Mouse (Mus musculus): Measurements from ENCODE around the gene Stx6. TPM values are rescaled to one million over a fixed set of nuclear protein-coding genes. Genes with fewer than 3 reads are reported as not detected.

The Stx6 gene
- polyA plus RNA-seq, 1 experiment = 115 TPM

DNA sequence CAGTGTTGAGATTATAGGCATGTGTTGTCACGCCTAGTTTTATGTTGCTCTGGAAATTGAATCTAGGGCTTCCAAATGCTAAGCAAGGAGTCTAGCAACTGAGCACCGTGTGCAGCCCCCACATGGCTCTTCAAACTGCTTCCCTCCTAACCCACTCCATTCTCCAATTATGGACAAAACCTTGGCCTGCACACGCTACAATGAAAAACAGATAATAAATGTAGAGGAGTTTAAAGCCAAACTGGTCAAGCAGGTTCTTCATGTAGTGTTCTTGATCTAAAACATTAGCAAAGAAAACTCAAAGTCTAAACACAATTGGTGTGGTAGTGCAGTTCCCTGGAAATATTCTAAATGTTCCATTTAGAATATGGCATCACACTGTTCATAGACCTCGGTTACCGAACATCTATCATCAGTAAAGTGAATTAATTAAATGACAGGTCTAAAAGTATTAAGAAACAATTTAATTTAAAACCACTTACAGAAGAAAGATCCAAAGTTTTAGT, 31.0 kb upstream of the Stx6 start:
- no peak for TF ChIP-seq CTCF (IDR thresholded peaks at IDR 0.05; ENCODE audit: borderline replicate concordance, extremely low read depth, insufficient read depth, insufficient read length)
- TF ChIP-seq POLR2A (IDR thresholded peaks at IDR 0.05; ENCODE audit: borderline replicate concordance, extremely low read depth, insufficient read depth, insufficient read length, poor library complexity, severe bottlenecking) = no peak
- no peak for DNase-seq (ENCODE audit: low read depth)

DNA sequence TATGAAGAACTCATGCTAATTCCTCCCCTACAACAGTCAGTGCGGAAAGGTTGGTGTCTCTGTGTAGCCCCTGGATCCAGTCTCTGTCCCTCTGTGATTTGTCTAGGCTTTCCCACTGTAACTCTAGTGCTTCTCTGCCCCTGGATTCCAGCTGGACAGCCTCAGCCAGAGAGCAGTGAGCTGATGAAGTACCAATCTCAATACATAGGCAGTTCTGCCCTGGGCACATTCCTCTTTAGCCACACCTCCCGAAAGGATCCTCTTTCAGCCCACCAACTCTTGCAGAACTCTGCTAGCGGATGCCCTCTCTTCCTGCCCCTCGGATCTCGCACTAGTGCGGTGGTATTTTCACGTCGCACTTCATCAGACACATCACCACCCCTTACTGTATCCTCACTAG, 23.6 kb upstream of the Stx6 start:
- no peak for TF ChIP-seq POLR2A (IDR thresholded peaks at IDR 0.05; ENCODE audit: borderline replicate concordance, extremely low read depth, insufficient read depth, insufficient read length, poor library complexity, severe bottlenecking)
- TF ChIP-seq CTCF (IDR thresholded peaks at IDR 0.05; ENCODE audit: borderline replicate concordance, extremely low read depth, insufficient read depth, insufficient read length) = no peak
- DNase-seq (ENCODE audit: low read depth) = no peak

DNA sequence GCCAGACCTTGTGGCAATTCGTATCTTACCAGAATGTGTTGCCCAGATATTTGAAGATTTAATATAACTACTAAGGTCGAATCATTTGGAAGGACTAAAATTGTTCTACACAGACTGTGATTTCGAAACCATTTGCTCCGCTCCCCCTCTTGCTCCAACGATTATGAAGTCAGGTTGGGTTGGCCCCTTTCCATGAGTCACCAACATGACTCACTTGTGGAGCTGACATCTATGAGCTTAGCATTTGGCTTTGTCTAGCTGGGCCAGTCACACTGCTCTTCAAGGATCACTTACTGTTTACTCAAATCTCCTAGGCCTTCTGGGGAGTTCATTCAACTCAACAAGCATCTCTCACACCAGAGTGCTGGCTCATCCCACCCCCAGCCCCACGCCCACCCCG, 19.7 kb upstream of the Stx6 start:
- no peak for DNase-seq (ENCODE audit: low read depth)
- no peak for TF ChIP-seq CTCF (IDR thresholded peaks at IDR 0.05; ENCODE audit: borderline replicate concordance, extremely low read depth, insufficient read depth, insufficient read length)
- no peak for TF ChIP-seq POLR2A (IDR thresholded peaks at IDR 0.05; ENCODE audit: borderline replicate concordance, extremely low read depth, insufficient read depth, insufficient read length, poor library complexity, severe bottlenecking)

DNA sequence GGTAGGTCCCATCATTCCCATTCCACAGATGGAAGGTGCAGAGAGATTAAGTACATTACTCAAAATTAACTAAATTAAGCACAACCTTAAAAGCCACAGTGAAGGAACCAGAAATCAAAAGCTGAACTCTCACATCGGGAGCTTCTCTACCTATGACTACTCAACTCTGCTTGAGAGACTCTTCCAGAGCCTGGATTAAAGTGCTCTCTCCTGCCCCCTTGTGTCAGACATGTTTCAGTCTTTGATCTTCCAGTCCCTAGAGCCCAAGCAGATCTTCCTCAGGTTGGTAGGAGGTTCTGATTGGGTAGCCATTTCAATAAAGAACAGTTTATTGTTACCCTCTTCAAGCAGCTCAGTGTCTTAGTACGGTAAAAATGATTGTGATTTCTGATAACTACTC, 18.4 kb upstream of the Stx6 start:
- TF ChIP-seq POLR2A (IDR thresholded peaks at IDR 0.05; ENCODE audit: borderline replicate concordance, extremely low read depth, insufficient read depth, insufficient read length, poor library complexity, severe bottlenecking) (no peak), CTCF (IDR thresholded peaks at IDR 0.05; ENCODE audit: borderline replicate concordance, extremely low read depth, insufficient read depth, insufficient read length) (peak; percentile 32; the same call in 1 of the 2 replicates)
- DNase-seq (ENCODE audit: low read depth) = peak; percentile 60

DNA sequence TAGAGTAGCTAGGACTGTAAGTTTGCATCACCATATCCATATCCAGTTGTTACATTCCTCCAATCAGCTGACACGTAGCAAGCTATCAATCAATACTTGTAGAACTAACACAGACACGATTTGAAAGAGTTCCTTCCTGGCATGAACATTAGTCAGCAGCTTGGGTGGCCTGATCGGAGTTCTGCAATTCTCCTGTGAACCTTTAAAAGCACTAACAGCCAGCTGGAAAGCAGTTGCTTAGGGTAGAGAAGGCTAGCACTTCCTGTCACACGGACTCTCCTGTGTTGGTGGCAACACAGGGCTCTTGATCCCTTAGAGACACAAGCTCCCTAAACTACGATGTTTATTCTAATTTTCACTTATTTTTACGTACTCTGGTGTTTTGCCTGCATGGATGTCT, 12.9 kb upstream of the Stx6 start:
- TF ChIP-seq POLR2A (IDR thresholded peaks at IDR 0.05; ENCODE audit: borderline replicate concordance, extremely low read depth, insufficient read depth, insufficient read length, poor library complexity, severe bottlenecking) = no peak
- TF ChIP-seq CTCF (IDR thresholded peaks at IDR 0.05; ENCODE audit: borderline replicate concordance, extremely low read depth, insufficient read depth, insufficient read length) = no peak
- DNase-seq (ENCODE audit: low read depth) = no peak

DNA sequence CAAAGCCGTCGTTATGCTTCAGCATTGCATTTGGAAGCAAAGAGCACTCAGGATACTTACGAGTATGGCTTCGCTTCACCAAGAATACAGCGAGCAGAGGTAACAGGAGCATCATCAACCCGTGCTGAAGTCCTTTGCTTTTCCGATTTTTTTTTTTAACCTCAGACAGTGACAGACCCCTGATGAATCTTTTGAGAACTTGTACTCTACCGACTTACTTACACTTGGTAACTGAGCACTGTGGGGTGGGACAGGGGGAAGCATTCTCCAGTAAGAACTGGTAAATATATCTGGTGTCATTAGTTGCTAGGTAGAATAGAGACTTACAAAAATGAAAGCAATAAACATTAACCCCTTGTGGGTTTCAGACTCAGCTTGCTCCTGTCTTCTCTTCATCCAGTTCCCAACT, 11.9 kb upstream of the Stx6 start, which contains the start of gene Mr1:
TSS of gene Mr1 (minus strand) at position 243 of the 409 bp plus-strand sequence.
- TF ChIP-seq POLR2A (IDR thresholded peaks at IDR 0.05; ENCODE audit: borderline replicate concordance, extremely low read depth, insufficient read depth, insufficient read length, poor library complexity, severe bottlenecking) (no peak), CTCF (IDR thresholded peaks at IDR 0.05; ENCODE audit: borderline replicate concordance, extremely low read depth, insufficient read depth, insufficient read length) (no peak)
- peak; percentile 82 for DNase-seq (ENCODE audit: low read depth)

DNA sequence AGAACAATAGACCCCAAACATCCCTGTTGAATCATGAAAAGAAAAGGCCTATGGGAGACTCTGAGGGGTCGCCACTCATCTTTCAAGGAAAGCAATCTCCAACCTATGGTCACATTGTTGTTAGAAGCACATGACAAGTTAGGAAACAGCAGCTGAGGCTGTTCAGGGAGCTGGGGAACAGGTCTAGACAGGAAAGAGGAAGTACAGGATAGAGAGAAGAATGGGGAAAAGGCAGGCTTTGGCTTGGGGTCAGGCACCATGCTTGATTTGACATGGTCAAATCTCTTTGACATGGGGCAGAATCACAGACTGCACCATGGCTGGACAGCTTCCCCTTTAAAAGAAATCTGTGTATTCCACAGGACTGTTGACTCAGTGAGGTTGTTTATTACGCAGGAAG, 11.3 kb upstream of the Stx6 start:
- no peak for DNase-seq (ENCODE audit: low read depth)
- no peak for TF ChIP-seq POLR2A (IDR thresholded peaks at IDR 0.05; ENCODE audit: borderline replicate concordance, extremely low read depth, insufficient read depth, insufficient read length, poor library complexity, severe bottlenecking)
- no peak for TF ChIP-seq CTCF (IDR thresholded peaks at IDR 0.05; ENCODE audit: borderline replicate concordance, extremely low read depth, insufficient read depth, insufficient read length)

DNA sequence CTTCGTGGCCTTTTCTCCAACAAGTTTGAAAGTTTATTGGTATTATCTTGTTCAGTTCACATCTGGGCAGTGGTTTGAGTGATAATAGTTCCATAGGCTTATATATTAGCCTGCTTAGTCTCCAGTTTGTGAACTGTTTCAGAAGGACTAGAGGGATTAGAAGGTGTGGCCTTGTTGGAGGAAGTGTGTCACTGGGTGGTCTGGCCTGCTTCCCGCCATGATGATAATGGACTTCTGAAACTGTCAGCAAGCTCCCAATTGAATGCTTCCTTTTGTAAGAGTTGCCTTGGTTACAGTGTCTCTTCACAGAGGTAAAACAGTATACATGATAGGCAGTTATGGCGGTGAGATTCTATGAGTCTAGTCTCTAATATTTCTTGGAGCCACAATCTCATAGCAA, 9.1 kb upstream of the Stx6 start:
- no peak for DNase-seq (ENCODE audit: low read depth)
- TF ChIP-seq POLR2A (IDR thresholded peaks at IDR 0.05; ENCODE audit: borderline replicate concordance, extremely low read depth, insufficient read depth, insufficient read length, poor library complexity, severe bottlenecking) (no peak), CTCF (IDR thresholded peaks at IDR 0.05; ENCODE audit: borderline replicate concordance, extremely low read depth, insufficient read depth, insufficient read length) (no peak)

DNA sequence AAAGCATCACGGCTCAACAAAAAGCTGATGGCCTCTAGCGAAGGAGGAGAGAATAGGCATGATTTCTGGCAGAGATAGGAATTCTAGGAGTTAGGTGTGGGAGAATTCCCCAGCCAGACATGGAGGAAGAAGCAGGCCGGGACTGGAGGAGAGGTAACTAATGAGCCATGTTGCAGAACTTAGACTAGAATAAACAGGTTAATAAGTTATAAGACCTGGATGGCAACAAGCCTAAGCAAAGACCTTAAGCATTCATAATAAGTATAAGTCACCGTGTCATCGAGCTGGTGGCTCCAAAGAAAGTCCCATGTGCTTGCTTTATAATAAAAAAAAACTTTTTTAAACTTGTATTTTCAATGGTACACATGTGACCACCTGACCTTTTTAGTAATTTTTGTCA, 7.7 kb upstream of the Stx6 start:
- DNase-seq (ENCODE audit: low read depth) = no peak
- TF ChIP-seq POLR2A (IDR thresholded peaks at IDR 0.05; ENCODE audit: borderline replicate concordance, extremely low read depth, insufficient read depth, insufficient read length, poor library complexity, severe bottlenecking) (no peak), CTCF (IDR thresholded peaks at IDR 0.05; ENCODE audit: borderline replicate concordance, extremely low read depth, insufficient read depth, insufficient read length) (no peak)

DNA sequence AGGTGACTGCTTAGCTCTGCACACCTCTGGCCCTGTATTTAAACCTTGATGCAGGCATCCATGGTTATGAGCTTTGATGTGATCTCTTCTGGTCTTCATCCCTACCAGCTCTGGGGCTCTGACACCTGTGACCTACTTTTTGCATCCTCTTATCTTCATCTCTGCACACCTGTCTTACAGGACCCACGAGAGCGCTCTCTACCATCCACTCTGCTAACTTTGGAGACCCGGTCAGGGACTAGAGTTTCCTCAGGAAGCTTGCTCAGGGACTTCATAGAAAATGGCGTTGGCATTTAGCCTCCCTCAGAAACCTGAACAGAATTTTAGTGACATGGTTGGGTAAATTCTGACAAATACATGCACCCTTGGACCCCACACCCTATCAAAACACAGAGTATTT, 4.6 kb upstream of the Stx6 start:
- TF ChIP-seq POLR2A (IDR thresholded peaks at IDR 0.05; ENCODE audit: borderline replicate concordance, extremely low read depth, insufficient read depth, insufficient read length, poor library complexity, severe bottlenecking) (no peak), CTCF (IDR thresholded peaks at IDR 0.05; ENCODE audit: borderline replicate concordance, extremely low read depth, insufficient read depth, insufficient read length) (no peak)
- DNase-seq (ENCODE audit: low read depth) = no peak

DNA sequence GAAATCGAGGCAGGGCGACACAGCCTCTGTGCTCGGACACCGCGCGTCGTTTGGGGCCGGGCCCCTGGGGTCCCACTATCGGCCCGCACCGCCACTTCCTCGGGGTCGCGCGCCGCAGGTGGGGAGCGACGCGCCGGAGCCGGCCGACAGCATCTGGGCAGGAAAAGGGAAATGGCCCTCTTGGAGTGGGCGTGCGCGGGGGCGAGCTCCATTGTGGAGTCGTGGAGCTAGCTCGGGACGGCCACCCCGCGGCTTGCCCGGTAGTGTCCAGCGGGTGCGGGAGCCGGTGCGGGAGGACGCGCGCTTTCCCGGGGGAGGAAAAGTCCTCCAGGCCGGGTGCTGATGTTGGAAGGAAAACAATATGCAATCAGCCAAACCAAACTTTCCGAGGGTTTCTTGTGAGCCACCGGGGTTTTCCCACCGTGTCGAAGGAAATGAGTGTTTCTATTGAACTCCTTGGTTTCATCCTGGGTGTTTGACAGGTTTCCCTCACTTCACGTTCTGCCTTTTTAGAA, 512 bp downstream of the Stx6 start:
- peak; percentile 61 for DNase-seq (ENCODE audit: low read depth)
- TF ChIP-seq CTCF (IDR thresholded peaks at IDR 0.05; ENCODE audit: borderline replicate concordance, extremely low read depth, insufficient read depth, insufficient read length) (no peak), POLR2A (IDR thresholded peaks at IDR 0.05; ENCODE audit: borderline replicate concordance, extremely low read depth, insufficient read depth, insufficient read length, poor library complexity, severe bottlenecking) (no peak)

DNA sequence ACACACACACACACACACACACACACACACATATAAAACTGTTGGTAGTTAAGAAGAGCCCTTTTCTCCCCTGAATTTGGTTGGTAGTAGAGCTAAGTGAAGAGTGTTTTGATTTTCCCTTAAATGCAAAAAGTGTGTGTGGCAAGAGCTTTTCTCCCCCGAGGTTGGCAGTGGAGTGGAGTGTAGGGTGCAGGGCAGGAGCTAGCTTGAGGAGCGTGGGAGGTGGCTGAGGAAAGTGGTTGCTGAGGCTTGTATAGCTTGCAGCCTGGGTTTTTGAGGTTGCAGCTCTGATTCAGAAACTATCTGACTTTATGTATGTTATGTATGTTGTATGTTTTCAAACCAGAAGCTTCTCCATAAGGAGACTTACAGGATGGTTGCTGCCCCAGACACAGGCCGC, 8.9 kb downstream of the Stx6 start:
- no peak for DNase-seq (ENCODE audit: low read depth)
- no peak for TF ChIP-seq CTCF (IDR thresholded peaks at IDR 0.05; ENCODE audit: borderline replicate concordance, extremely low read depth, insufficient read depth, insufficient read length)
- TF ChIP-seq POLR2A (IDR thresholded peaks at IDR 0.05; ENCODE audit: borderline replicate concordance, extremely low read depth, insufficient read depth, insufficient read length, poor library complexity, severe bottlenecking) = no peak
